Mouse (Mus musculus) G1E (cell line): Measurements from ENCODE around the gene Mettl15.

Experiments used
- CTCF ChIP-seq: IDR thresholded peaks from 2 replicates; pipeline ENCODE4 v1.5.1; 2012; ENCODE audit warnings: low read depth, low read length, inconsistent platforms, mixed read lengths
- GATA1 ChIP-seq: IDR thresholded peaks from 2 replicates; pipeline ENCODE4 v1.6.1; 2012; ENCODE audit warnings: borderline replicate concordance, low read length, inconsistent platforms, mixed read lengths
- TAL1 ChIP-seq: conservative IDR thresholded peaks from 2 replicates; pipeline ENCODE4 v1.6.1; 2012; ENCODE audit warnings: low read depth, low read length, inconsistent platforms, mixed read lengths

DNA sequence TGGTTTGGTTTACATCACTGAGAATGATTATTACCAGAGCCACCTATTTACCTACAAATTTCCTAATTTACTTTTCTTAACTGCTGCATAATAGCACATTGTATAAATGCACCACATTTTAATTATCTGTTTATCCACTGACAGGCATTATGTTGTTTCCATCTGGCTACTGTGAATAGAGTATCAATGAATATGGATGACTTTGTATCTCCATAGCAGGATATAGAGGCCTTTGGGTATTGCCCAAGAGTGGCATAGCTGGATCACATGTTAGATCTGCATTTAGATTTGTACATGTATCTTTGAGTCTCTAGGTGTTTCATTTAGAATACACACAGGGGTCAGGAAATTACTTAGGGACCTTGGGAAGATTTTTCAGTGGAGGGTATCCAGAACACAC is 133.3 kb downstream of the Mettl15 start:
- TF ChIP-seq GATA1 (no peak), CTCF (no peak), TAL1 (no peak)
